Mouse (Mus musculus) kidney, embryonic 16.5 days (tissue): ENCODE measurements around the gene Rsc1a1. TPM values are rescaled to one million over a fixed set of nuclear protein-coding genes. Genes with fewer than 3 reads are reported as not detected.

Experiments
- ATAC-seq: fragments of 200-750 bp; cut with Nextera tagmentation; 2 replicates; pipeline ENCODE4 v1.8.0; 2017; ENCODE audit warnings: moderate TSS enrichment; ENCODE audit not compliant: low FRiP score, low TSS enrichment
- H3K27ac ChIP-seq: fragments of 300-500 bp; sonication (generic); 2 replicates; pipeline ENCODE4 v1.5.1; 2014; ENCODE audit warnings: low read length
- H3K27me3 ChIP-seq: fragments of 300-500 bp; sonication (generic); 2 replicates; pipeline ENCODE4 v1.6.1; 2014; ENCODE audit warnings: low read length, control low read depth, mixed read lengths; ENCODE audit not compliant: insufficient read depth
- H3K36me3 ChIP-seq: fragments of 300-500 bp; sonication (generic); 2 replicates; pipeline ENCODE4 v1.6.1; 2014; ENCODE audit warnings: low read length, control low read depth, mixed read lengths; ENCODE audit not compliant: insufficient read depth
- H3K4me1 ChIP-seq: fragments of 300-500 bp; sonication (generic); 2 replicates; pipeline ENCODE4 v1.6.1; 2014; ENCODE audit warnings: low read length, control low read depth, mixed read lengths; ENCODE audit not compliant: insufficient read depth
- H3K4me2 ChIP-seq: fragments of 300-500 bp; sonication (generic); replicated peaks from 2 replicates; pipeline ENCODE4 v1.6.1; 2014; ENCODE audit warnings: low read depth, low read length
- H3K4me3 ChIP-seq: fragments of 300-500 bp; sonication (generic); 2 replicates; pipeline ENCODE4 v1.5.1; 2014; ENCODE audit warnings: mild to moderate bottlenecking, low read length
- H3K9ac ChIP-seq: fragments of 300-500 bp; sonication (generic); replicated peaks from 2 replicates; pipeline ENCODE4 v1.6.1; 2014; ENCODE audit warnings: low read length
- H3K9me3 ChIP-seq: fragments of 300-500 bp; sonication (generic); 2 replicates; pipeline ENCODE4 v1.6.1; 2016; ENCODE audit warnings: low read length, control low read depth
- WGBS: fragments of 180-500 bp; shearing (Covaris S2); extraction: QIAGEN DNeasy Blood & Tissue Kit; methylation state at CpG from one replicate; pipeline ENCODE4 v1.1.7; 2014; 5-methylcytosine and 5-hydroxymethylcytosine counted together
- polyA plus RNA-seq: library from polyadenylated mRNA; unstranded; fragments of >200 nt; fragmentation: Nextera tagmentation; extraction: Ambion mirVana; gene quantifications from 2 replicates; pipeline ENCODE4 v1.2.1, GENCODE M21; 2015

Gene Rsc1a1
- polyA plus RNA-seq, 1 experiment from 2014 or later, result not detected

DNA sequence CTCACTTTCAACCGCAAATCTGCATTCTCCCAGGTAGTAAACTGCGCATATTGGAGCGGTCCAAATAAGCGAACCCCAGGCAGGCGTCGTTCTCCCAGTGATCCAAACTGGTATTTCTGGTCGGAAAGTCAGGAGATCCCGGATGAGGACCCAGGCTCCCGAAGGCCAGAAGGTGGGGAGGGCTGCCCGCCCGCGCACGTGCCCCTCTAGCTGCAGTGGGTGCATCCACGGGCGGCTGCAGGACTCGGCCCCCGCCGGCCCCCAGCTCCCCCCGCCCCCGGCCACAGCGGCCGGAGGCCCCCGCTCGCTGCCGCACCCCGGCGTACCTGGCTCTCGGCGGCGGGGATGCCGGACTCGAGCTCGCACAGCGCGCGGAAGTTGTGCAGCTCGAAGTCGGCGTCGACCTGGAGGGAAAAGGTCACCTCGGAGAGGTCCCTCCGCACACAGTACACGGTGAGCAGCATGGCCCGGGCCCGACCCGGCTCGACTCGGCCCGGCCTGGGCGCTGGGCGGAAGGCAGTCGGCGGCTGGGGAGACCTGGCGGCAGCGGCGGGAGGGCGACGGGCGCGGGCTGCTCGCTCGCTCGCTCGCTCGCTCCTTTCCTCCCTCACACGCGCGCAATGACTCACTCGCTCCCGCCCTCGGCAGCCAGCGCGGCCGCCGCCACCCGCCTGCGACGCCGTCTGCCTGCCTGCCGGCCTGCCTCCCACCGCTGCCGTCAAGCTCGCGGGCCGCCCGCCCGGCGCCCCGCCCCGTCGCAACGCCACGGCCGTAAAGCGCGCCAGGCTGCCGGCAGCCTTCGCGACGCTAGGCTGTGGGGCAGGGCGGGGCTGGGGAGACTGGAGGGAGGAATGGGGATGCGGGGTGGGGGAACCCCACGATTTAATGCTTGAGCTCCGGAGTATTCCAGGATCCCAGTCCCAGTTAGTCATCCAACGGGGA lies 37.6 kb upstream of the Rsc1a1 start, which contains the start of gene Ddi2:
Gene Ddi2, minus strand, starts transcription at position 689 of the 942 bp plus-strand sequence.
- ATAC-seq, result peak; percentile 92
- Histone ChIP-seq H3K4me2 (peak within 1 kb of the TSS; percentile 77), H3K27ac (peak within 1 kb of the TSS; percentile 97), H3K9ac (peak within 1 kb of the TSS; percentile 99), H3K4me3 (peak within 1 kb of the TSS; percentile 98), H3K9me3 (no peaks in the 10 kb centered on the region), H3K4me1 (peaks cover 45% of the 10 kb centered on the region), H3K36me3 (peaks cover 9% of the 10 kb centered on the region), H3K27me3 (no peaks in the 10 kb centered on the region)
- 1% methylated on average over 96 of the region's 105 CpGs for WGBS

DNA sequence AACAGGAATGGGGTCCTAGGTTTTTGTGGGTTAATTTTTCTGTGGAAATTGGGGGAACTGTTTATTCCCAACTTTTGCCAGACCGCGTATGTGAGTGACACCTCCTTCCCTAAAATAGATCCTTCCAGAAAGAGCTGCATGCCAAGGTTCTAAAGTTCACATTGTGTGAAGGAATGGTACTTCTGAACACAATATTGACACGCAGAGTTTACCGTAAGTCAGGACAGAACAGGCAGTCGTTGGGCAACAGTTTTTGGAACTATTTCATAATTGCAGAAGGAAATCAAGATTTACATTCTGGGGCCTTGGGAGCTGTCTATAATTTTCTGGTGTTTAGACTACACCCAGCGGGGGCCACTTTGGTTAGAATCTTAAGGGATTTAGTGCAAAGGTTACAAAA lies 36.6 kb upstream of the Rsc1a1 start:
- Histone ChIP-seq H3K4me1 (peaks cover 45% of the 10 kb centered on the region), H3K36me3 (peaks cover 9% of the 10 kb centered on the region), H3K4me3 (peak overlapping the region; percentile 98), H3K9ac (peak overlapping the region; percentile 99), H3K27me3 (no peaks in the 10 kb centered on the region), H3K4me2 (peak overlapping the region; percentile 77), H3K27ac (peak overlapping the region; percentile 97; the same call in 1 of the 2 replicates), H3K9me3 (no peaks in the 10 kb centered on the region)
- no peak for ATAC-seq
- 54% methylated on average over 6 of the region's 6 CpGs for WGBS

DNA sequence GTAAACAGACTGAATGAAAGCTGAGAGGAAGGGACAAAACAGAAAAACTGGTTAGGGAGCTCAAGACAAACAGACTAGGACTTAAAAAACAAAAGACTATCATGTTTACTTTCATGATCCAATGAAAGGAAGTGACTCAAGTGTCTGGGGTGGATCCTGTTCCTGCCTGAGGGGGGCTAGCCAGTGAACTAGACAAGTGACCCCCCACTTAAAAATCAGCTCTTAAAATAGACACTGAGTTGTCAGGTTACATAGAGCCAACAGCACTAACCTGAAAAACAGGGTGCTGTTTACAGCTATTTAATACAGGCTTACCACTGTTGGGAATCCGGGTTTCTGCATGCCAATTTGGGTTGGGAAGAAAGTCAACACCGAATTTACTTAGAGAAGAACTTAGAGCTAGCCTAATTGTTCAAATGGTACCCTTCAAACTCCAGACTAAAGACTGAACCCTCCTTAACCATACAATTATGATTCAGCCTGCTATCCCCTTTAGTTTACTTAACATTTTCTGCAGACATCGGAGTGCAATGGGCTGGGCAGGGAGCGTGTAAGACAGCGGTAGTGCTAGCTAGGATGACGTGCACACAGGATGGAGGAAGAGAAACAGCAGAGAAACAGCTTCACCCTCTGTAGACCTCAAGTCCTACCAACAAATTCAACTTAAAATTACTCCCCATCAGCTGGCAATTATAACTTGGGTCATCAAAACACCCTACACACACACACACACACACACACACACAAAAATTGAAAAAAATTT lies 35.5 kb upstream of the Rsc1a1 start:
- no peak for ATAC-seq
- peaks cover 48% of the 10 kb centered on the region for H3K4me1 ChIP-seq
- H3K4me3 ChIP-seq, result peak overlapping the region; percentile 98; the same call in 1 of the 2 replicates
- H3K9me3 ChIP-seq, result no peaks in the 10 kb centered on the region
- H3K4me2 ChIP-seq, result peak overlapping the region; percentile 77
- H3K9ac ChIP-seq, result no peak overlapping the region; the same call in 1 of the 2 replicates
- 60% methylated on average over 6 of the region's 6 CpGs for WGBS
- H3K27ac ChIP-seq, result 0 out of 2 replicates have a peak overlapping the region, but pooled peaks have one; percentile 26
- no peaks in the 10 kb centered on the region for H3K27me3 ChIP-seq
- peaks cover 9% of the 10 kb centered on the region for H3K36me3 ChIP-seq

DNA sequence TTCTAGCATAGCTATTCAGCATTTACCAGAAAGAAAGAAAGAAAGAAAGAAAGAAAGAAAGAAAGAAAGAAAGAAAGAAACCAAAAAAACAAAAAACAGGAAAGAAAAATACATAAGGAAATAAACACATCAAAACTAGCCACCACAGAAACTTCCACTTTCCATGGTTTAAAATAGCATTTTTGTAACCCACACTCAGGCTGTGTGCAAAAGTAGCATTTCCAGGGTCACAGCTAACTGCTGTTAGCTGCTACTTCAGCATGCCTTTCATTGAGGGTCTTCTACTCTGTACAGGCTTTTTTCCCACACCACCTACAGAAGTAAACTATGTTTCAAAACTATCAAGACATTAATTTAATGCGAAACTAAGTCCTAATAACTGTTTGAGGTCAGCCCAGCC lies 33.9 kb upstream of the Rsc1a1 start:
- 81% methylated on average over 1 of the region's 1 CpGs for WGBS
- H3K27me3 ChIP-seq, result no peaks in the 10 kb centered on the region
- no peak overlapping the region for H3K4me2 ChIP-seq
- H3K27ac ChIP-seq, result 0 out of 2 replicates have a peak overlapping the region, but pooled peaks have one; percentile 34
- ATAC-seq, result no peak
- peaks cover 9% of the 10 kb centered on the region for H3K36me3 ChIP-seq
- H3K9ac ChIP-seq, result no peak overlapping the region
- H3K4me3 ChIP-seq, result no peak overlapping the region
- H3K9me3 ChIP-seq, result no peaks in the 10 kb centered on the region
- peaks cover 54% of the 10 kb centered on the region for H3K4me1 ChIP-seq

DNA sequence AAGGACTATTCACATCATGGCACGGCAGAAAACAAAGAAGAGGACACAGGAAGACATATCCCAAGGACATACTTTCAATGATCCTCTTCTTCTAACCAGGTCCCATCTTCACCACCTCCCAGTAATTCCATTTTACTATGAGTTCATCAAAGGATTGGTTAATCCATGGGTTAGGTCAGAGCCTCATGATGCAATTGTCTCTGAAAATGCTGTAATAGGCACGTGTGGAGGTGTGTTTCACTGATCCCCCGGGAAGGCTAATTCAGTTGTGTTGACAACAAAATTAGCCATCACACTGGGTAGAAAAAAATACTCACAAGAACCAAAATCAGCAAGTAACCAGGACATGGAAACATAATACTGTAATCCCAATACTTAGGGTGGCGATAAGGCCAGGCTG lies 32.2 kb upstream of the Rsc1a1 start:
- Histone ChIP-seq H3K4me1 (peaks cover 60% of the 10 kb centered on the region), H3K9ac (no peak overlapping the region), H3K9me3 (no peaks in the 10 kb centered on the region), H3K36me3 (peaks cover 16% of the 10 kb centered on the region), H3K4me2 (no peak overlapping the region), H3K27ac (no peak overlapping the region), H3K4me3 (no peak overlapping the region), H3K27me3 (no peaks in the 10 kb centered on the region)
- no peak for ATAC-seq
- WGBS, result 81% methylated on average over 4 of the region's 4 CpGs

DNA sequence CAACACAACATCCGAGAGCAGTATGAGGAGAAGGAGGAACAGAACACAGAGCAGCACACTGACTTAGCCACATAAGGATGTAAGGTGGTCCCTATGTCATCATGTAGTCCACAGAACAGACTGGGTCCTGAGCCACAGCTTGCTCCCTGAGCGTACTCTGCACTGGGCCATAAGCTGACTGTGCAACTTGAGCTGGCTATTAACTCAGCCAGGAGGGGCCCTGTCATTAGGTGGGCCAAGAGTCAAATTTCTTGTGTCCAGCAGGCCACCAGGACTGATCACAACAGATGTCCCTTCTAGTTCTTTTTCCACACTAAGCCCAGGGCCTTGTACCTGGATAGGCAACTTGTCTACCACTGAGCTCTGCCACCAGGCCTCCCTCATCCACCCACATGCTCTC lies 29.6 kb upstream of the Rsc1a1 start:
- H3K9me3 ChIP-seq, result no peaks in the 10 kb centered on the region
- H3K36me3 ChIP-seq, result peaks cover 31% of the 10 kb centered on the region
- no peak overlapping the region for H3K9ac ChIP-seq
- H3K4me1 ChIP-seq, result peaks cover 37% of the 10 kb centered on the region
- H3K27me3 ChIP-seq, result no peaks in the 10 kb centered on the region
- WGBS, result 28% methylated on average over 2 of the region's 2 CpGs
- H3K4me3 ChIP-seq, result no peak overlapping the region
- ATAC-seq, result peak; percentile 88
- H3K27ac ChIP-seq, result peak overlapping the region; percentile 22
- H3K4me2 ChIP-seq, result no peak overlapping the region

DNA sequence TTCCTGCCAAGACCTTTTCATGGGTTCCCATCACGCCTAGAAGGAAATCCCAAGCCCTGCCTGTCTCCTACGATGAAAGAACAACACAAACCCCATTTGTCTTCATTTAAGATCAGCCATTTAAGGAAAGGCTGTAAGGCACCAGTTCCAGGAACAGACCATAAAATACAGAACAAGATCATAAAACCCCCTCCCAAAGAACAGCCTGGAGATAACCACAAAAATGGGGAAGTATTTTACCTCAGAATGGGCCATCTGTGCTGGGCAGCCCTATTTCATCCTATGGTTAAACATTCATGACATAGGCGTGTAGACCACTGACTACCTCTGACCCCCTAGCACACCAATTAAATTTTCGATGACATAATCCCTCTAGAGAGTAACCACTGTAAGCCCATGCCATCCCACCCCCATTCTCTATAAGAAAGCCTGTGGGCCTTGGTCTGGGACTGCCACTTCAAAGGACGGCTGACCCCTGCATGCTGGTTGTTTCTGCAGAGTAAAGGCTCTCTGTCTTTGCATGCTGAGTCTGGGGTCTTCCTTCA lies 28.3 kb upstream of the Rsc1a1 start:
- H3K4me1 ChIP-seq, result peaks cover 30% of the 10 kb centered on the region
- WGBS, result 45% methylated on average over 5 of the region's 5 CpGs
- H3K4me2 ChIP-seq, result no peak overlapping the region
- H3K27me3 ChIP-seq, result no peaks in the 10 kb centered on the region
- no peak overlapping the region for H3K9ac ChIP-seq
- H3K36me3 ChIP-seq, result peaks cover 40% of the 10 kb centered on the region
- H3K4me3 ChIP-seq, result no peak overlapping the region
- no peak overlapping the region for H3K27ac ChIP-seq
- ATAC-seq, result no peak
- no peaks in the 10 kb centered on the region for H3K9me3 ChIP-seq

DNA sequence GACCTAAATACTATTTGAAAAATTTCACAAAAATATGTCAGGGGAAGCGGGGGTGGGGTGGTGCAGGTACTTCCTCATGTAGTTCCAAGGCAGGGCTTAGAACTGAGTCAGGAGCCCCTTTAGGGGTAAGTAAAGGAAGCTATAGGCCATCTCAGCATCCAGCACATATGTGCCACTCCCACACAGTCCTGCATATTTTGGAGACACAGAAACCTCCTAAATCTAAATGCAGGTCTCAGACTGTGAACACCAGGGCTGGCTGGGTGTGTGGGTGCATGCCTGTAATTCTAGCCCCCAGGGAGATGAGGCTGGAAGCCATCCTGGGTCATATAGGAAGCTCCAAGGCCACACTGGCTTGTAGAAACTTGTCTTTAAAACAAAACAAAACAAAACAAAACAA lies 25.9 kb upstream of the Rsc1a1 start:
- Histone ChIP-seq H3K4me1 (peaks cover 30% of the 10 kb centered on the region), H3K9ac (no peak overlapping the region), H3K27me3 (no peaks in the 10 kb centered on the region), H3K36me3 (peaks cover 64% of the 10 kb centered on the region), H3K4me2 (no peak overlapping the region), H3K27ac (no peak overlapping the region), H3K4me3 (no peak overlapping the region), H3K9me3 (no peaks in the 10 kb centered on the region)
- 96% methylated on average over 1 of the region's 1 CpGs for WGBS
- no peak for ATAC-seq

DNA sequence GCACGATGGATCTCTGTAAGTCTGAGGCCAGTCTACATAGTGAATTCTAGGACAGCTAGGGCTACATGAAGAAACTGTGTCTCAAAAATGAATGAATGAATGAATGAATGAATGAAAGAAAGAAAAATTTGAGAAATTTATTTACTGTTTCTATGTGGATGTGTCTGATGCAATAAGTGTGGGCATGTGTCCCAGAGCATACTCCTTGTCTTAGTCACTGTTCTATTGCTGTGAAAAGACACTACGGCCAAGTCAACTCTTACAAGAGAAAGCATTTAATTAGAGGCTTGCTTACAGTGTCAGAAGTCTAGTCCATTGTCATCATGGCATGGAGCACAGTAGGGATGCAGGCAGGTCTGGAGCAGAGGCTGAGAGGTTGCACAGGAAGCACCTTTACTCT lies 23.6 kb upstream of the Rsc1a1 start:
- no peaks in the 10 kb centered on the region for H3K9me3 ChIP-seq
- H3K4me2 ChIP-seq, result no peak overlapping the region
- H3K27me3 ChIP-seq, result no peaks in the 10 kb centered on the region
- peaks cover 7% of the 10 kb centered on the region; the same call in 1 of the 2 replicates for H3K4me1 ChIP-seq
- no peak overlapping the region for H3K9ac ChIP-seq
- ATAC-seq, result no peak
- peaks cover 85% of the 10 kb centered on the region for H3K36me3 ChIP-seq
- no peak overlapping the region for H3K27ac ChIP-seq
- H3K4me3 ChIP-seq, result no peak overlapping the region
- 95% methylated on average over 2 of the region's 2 CpGs for WGBS
